Mouse (Mus musculus) limb, embryonic 15.5 days (tissue): Measurements from ENCODE around the gene Zfp3. TPM values are rescaled to one million over a fixed set of nuclear protein-coding genes. Genes with fewer than 3 reads are reported as not detected.
A peak's percentile ranks its signal among the peaks of the same experiment; 100 is the strongest.
"Not testable (repeated sequence)": the region's sequence is repeated elsewhere in the genome, so short reads cannot be mapped to it uniquely, and the experiment has no call there.

Experiments
- ATAC-seq: fragments of 200-750 bp; cut with Nextera tagmentation; 2 replicates; pipeline ENCODE4 v1.8.0; 2017; ENCODE audit warnings: low read depth, moderate TSS enrichment; ENCODE audit not compliant: insufficient number of reproducible peaks, low FRiP score, low TSS enrichment
- H3K27ac ChIP-seq: fragments of 300-500 bp; sonication (generic); 2 replicates; pipeline ENCODE4 v1.5.1; 2015; ENCODE audit warnings: moderate library complexity, mild to moderate bottlenecking, inconsistent platforms
- H3K27me3 ChIP-seq: fragments of 300-500 bp; sonication (generic); 2 replicates; pipeline ENCODE4 v1.6.1; 2015; ENCODE audit warnings: inconsistent platforms
- H3K36me3 ChIP-seq: fragments of 300-500 bp; sonication (generic); 2 replicates; pipeline ENCODE4 v1.6.1; 2015; ENCODE audit warnings: inconsistent platforms
- H3K4me1 ChIP-seq: fragments of 300-500 bp; sonication (generic); 2 replicates; pipeline ENCODE4 v1.6.1; 2015; ENCODE audit warnings: inconsistent platforms
- H3K4me2 ChIP-seq: fragments of 300-500 bp; sonication (generic); 2 replicates; pipeline ENCODE4 v1.6.1; 2015; ENCODE audit warnings: mild to moderate bottlenecking, inconsistent platforms
- H3K4me3 ChIP-seq: fragments of 300-500 bp; sonication (generic); 2 replicates; pipeline ENCODE4 v1.5.1; 2015; ENCODE audit warnings: mild to moderate bottlenecking, inconsistent platforms
- H3K9ac ChIP-seq: fragments of 300-500 bp; sonication (generic); 2 replicates; pipeline ENCODE4 v1.6.1; 2015; ENCODE audit warnings: inconsistent platforms
- H3K9me3 ChIP-seq: fragments of 300-500 bp; sonication (generic); 2 replicates; pipeline ENCODE4 v1.6.1; 2016; ENCODE audit warnings: inconsistent platforms
- WGBS: fragments of 180-500 bp; shearing (Covaris S2); methylation state at CpG from one replicate; pipeline ENCODE4 v1.1.7; 2015; 5-methylcytosine and 5-hydroxymethylcytosine counted together
- polyA plus RNA-seq: library from polyadenylated mRNA; unstranded; fragments of >200 nt; fragmentation: Nextera tagmentation; extraction: Ambion mirVana; gene quantifications from 2 replicates; pipeline ENCODE4 v1.2.1, GENCODE M21; 2015

The Zfp3 gene
- polyA plus RNA-seq, 1 experiment from 2014 or later: 7.3 TPM

- H3K9ac ChIP-seq: no peak overlapping the region
- peaks cover 17% of the 10 kb centered on the region for H3K4me1 ChIP-seq
- H3K4me3 ChIP-seq: peak overlapping the region; percentile 74
- H3K36me3 ChIP-seq: peaks cover 4% of the 10 kb centered on the region; the same call in 1 of the 2 replicates
- peak overlapping the region; percentile 83 for H3K27ac ChIP-seq
- WGBS: 29% methylated on average over 3 of the region's 3 CpGs
- no peaks in the 10 kb centered on the region for H3K9me3 ChIP-seq
- no peaks in the 10 kb centered on the region for H3K27me3 ChIP-seq
- H3K4me2 ChIP-seq: peak overlapping the region; percentile 87
- ATAC-seq: no peak
Observed at GRCm38 (mm10) chr11:70763582-70763935, 450 bp upstream of the Zfp3 start.

GRCm38 (mm10) chr11:70765776-70766445 is 1.9 kb downstream of the Zfp3 start:
- 67% methylated on average over 16 of the region's 16 CpGs for WGBS
- peak; percentile 32; the same call in 1 of the 2 replicates for ATAC-seq
- no peak overlapping the region for H3K4me3 ChIP-seq
- H3K36me3 ChIP-seq: peaks cover 5% of the 10 kb centered on the region; the same call in 1 of the 2 replicates
- H3K9ac ChIP-seq: no peak overlapping the region
- H3K4me2 ChIP-seq: no peak overlapping the region
- H3K9me3 ChIP-seq: no peaks in the 10 kb centered on the region
- H3K4me1 ChIP-seq: peaks cover 17% of the 10 kb centered on the region
- no peaks in the 10 kb centered on the region for H3K27me3 ChIP-seq
- no peak overlapping the region for H3K27ac ChIP-seq

- H3K4me3 ChIP-seq: no peak overlapping the region
- 92% methylated on average over 3 of the region's 3 CpGs for WGBS
- no peak for ATAC-seq
- no peak overlapping the region for H3K4me2 ChIP-seq
- no peak overlapping the region for H3K27ac ChIP-seq
- no peaks in the 10 kb centered on the region for H3K27me3 ChIP-seq
- no peaks in the 10 kb centered on the region for H3K9me3 ChIP-seq
- H3K9ac ChIP-seq: no peak overlapping the region
- H3K4me1 ChIP-seq: peaks cover 3% of the 10 kb centered on the region; the same call in 1 of the 2 replicates
- peaks cover 36% of the 10 kb centered on the region for H3K36me3 ChIP-seq
Observed at GRCm38 (mm10) chr11:70770804-70771203, 6.8 kb downstream of the Zfp3 start.

GRCm38 (mm10) chr11:70776830-70777571 is 13.0 kb downstream of the Zfp3 start:
- ATAC-seq: peak; percentile 52; the same call in 1 of the 2 replicates
- Histone ChIP-seq H3K27ac (no peak overlapping the region), H3K9me3 (no peaks in the 10 kb centered on the region), H3K4me3 (no peak overlapping the region), H3K4me2 (no peak overlapping the region), H3K36me3 (peaks cover 21% of the 10 kb centered on the region), H3K9ac (no peak overlapping the region), H3K27me3 (no peaks in the 10 kb centered on the region), H3K4me1 (peaks cover 4% of the 10 kb centered on the region; the same call in 1 of the 2 replicates)
- WGBS: 27% methylated on average over 17 of the region's 17 CpGs

- no peak overlapping the region for H3K4me2 ChIP-seq
- no peaks in the 10 kb centered on the region for H3K27me3 ChIP-seq
- H3K9me3 ChIP-seq: no peaks in the 10 kb centered on the region
- no peak for ATAC-seq
- no peak overlapping the region for H3K9ac ChIP-seq
- H3K4me3 ChIP-seq: no peak overlapping the region
- H3K27ac ChIP-seq: no peak overlapping the region
- H3K36me3 ChIP-seq: peaks cover 14% of the 10 kb centered on the region
- peaks cover 4% of the 10 kb centered on the region; the same call in 1 of the 2 replicates for H3K4me1 ChIP-seq
- WGBS: 67% methylated on average over 6 of the region's 6 CpGs
Observed at GRCm38 (mm10) chr11:70777634-70778033, 13.6 kb downstream of the Zfp3 start.

- not testable (repeated sequence) for H3K27ac ChIP-seq, H3K4me3 ChIP-seq, H3K27me3 ChIP-seq, H3K9me3 ChIP-seq, ATAC-seq, H3K4me2 ChIP-seq, H3K4me1 ChIP-seq, H3K9ac ChIP-seq
- 31% methylated on average over 6 of the region's 6 CpGs for WGBS
- H3K36me3 ChIP-seq: peaks cover 13% of the 10 kb centered on the region; the same call in 1 of the 2 replicates
Observed at GRCm38 (mm10) chr11:70778058-70778457, 14.0 kb downstream of the Zfp3 start.

GRCm38 (mm10) chr11:70785908-70786307 is 21.9 kb downstream of the Zfp3 start:
- H3K27ac ChIP-seq: no peak overlapping the region
- no peaks in the 10 kb centered on the region for H3K4me1 ChIP-seq
- no peaks in the 10 kb centered on the region for H3K9me3 ChIP-seq
- no peak overlapping the region for H3K9ac ChIP-seq
- no peaks in the 10 kb centered on the region for H3K27me3 ChIP-seq
- ATAC-seq: no peak
- H3K36me3 ChIP-seq: no peaks in the 10 kb centered on the region
- 55% methylated on average over 2 of the region's 2 CpGs for WGBS
- H3K4me3 ChIP-seq: no peak overlapping the region
- H3K4me2 ChIP-seq: no peak overlapping the region

GRCm38 (mm10) chr11:70787052-70787451 is 23.0 kb downstream of the Zfp3 start:
- H3K9ac ChIP-seq: no peak overlapping the region
- no peak overlapping the region for H3K27ac ChIP-seq
- H3K27me3 ChIP-seq: no peaks in the 10 kb centered on the region
- ATAC-seq: no peak
- no peak overlapping the region for H3K4me3 ChIP-seq
- H3K9me3 ChIP-seq: no peaks in the 10 kb centered on the region
- 59% methylated on average over 11 of the region's 11 CpGs for WGBS
- no peaks in the 10 kb centered on the region for H3K4me1 ChIP-seq
- no peaks in the 10 kb centered on the region for H3K36me3 ChIP-seq
- H3K4me2 ChIP-seq: no peak overlapping the region

- no peaks in the 10 kb centered on the region for H3K27me3 ChIP-seq
- no peak for ATAC-seq
- H3K9ac ChIP-seq: no peak overlapping the region
- 85% methylated on average over 10 of the region's 10 CpGs for WGBS
- H3K27ac ChIP-seq: no peak overlapping the region
- H3K4me2 ChIP-seq: no peak overlapping the region
- no peaks in the 10 kb centered on the region for H3K9me3 ChIP-seq
- no peaks in the 10 kb centered on the region for H3K4me1 ChIP-seq
- H3K4me3 ChIP-seq: no peak overlapping the region
- no peaks in the 10 kb centered on the region for H3K36me3 ChIP-seq
Observed at GRCm38 (mm10) chr11:70788972-70789655, 25.1 kb downstream of the Zfp3 start.

- WGBS: 77% methylated on average over 2 of the region's 2 CpGs
- Histone ChIP-seq H3K4me2 (no peak overlapping the region), H3K4me3 (no peak overlapping the region), H3K4me1 (no peaks in the 10 kb centered on the region), H3K27me3 (no peaks in the 10 kb centered on the region), H3K9me3 (no peaks in the 10 kb centered on the region), H3K27ac (no peak overlapping the region), H3K36me3 (no peaks in the 10 kb centered on the region), H3K9ac (no peak overlapping the region)
- no peak for ATAC-seq
Observed at GRCm38 (mm10) chr11:70790426-70790825, 26.4 kb downstream of the Zfp3 start.

- H3K9me3 ChIP-seq: no peaks in the 10 kb centered on the region
- H3K27me3 ChIP-seq: no peaks in the 10 kb centered on the region
- no peak overlapping the region for H3K4me2 ChIP-seq
- H3K4me3 ChIP-seq: no peak overlapping the region
- ATAC-seq: no peak
- H3K9ac ChIP-seq: no peak overlapping the region
- no peaks in the 10 kb centered on the region for H3K36me3 ChIP-seq
- H3K4me1 ChIP-seq: no peaks in the 10 kb centered on the region
- WGBS: 53% methylated on average over 7 of the region's 7 CpGs
- H3K27ac ChIP-seq: no peak overlapping the region
Observed at GRCm38 (mm10) chr11:70790874-70791551, 27.0 kb downstream of the Zfp3 start.
